Mouse (Mus musculus): ENCODE data around the gene Ephb1. TPM values are rescaled to one million over a fixed set of nuclear protein-coding genes. Genes with fewer than 3 reads are reported as not detected.

Gene Ephb1
- polyA plus RNA-seq, 1 experiment: not detected

DNA sequence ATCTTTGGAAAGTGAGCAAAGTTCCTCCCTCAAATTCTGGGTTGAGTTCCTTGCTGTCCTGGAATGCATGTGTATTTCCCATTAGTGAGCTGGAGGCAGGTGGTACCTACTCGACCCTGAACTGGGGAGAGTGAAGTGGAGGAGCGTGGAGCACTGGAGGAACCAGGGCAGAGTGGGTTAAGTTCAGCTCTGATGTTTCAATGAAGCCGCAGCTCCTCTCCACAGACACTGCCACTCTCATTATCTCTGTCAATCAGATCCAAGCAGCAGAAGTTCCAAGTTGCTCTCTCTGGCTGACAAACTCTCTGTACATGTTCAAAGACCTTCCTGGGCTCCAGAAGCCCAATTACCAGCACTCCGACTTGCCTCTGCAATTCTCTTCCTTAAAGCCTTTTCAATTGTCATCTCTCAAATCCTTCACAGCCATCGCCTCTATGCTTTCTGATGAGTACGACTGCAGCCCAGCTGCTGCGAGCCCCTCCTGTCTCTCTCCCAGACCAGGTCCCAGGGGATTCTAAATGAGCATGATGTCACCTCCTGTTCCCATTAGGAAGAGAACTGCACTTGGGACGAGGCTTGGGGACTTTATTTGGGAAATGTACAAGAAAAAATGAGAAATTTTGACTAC lies 420.4 kb downstream of the Ephb1 start:
- Histone ChIP-seq H3K4me3 (ENCODE audit: insufficient read depth, low read length) (no peak overlapping the region), H3K4me1 (ENCODE audit: control insufficient read depth, insufficient read depth, low read length) (no peaks in the 10 kb centered on the region)
- no peak for TF ChIP-seq POLR2A (IDR thresholded peaks at IDR 0.05; ENCODE audit: borderline replicate concordance, low read depth, low read length)
- TF ChIP-seq CTCF (IDR thresholded peaks at IDR 0.05; ENCODE audit: low read depth, low read length): no peak

DNA sequence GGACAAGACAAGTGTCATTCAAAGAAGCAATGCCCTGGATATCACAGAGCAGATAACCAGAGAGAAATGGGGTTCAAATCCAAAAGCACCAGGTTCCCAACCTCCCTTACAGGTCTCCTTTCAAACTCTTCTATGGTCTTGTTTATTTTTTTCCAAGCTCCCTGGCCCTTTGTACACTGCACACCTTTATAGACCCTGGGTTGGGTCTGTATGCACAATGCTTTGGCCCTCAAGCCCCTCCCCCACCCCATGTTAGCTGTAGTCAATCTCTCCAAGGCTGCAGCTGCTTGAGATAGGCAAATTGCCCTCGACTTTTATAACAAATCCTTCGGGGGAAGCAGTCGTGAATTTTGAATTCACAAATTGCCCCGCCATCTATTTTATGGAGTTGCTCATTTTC lies 429.7 kb downstream of the Ephb1 start:
- no peak overlapping the region for H3K27ac ChIP-seq (ENCODE audit: insufficient read depth, low read depth, low read length)
- no peaks in the 10 kb centered on the region for H3K4me1 ChIP-seq (ENCODE audit: control insufficient read depth, insufficient read depth, low read length)
- no peak for TF ChIP-seq CTCF (IDR thresholded peaks at IDR 0.05; ENCODE audit: low read depth, low read length)
- no peak for TF ChIP-seq POLR2A (IDR thresholded peaks at IDR 0.05; ENCODE audit: borderline replicate concordance, low read depth, low read length)
- no peak overlapping the region for H3K4me3 ChIP-seq (ENCODE audit: insufficient read depth, low read length)

More for the DNA sequence above, 420.4 kb downstream of the Ephb1 start:
- no peak overlapping the region for H3K27ac ChIP-seq (ENCODE audit: insufficient read depth, low read depth, low read length)

DNA sequence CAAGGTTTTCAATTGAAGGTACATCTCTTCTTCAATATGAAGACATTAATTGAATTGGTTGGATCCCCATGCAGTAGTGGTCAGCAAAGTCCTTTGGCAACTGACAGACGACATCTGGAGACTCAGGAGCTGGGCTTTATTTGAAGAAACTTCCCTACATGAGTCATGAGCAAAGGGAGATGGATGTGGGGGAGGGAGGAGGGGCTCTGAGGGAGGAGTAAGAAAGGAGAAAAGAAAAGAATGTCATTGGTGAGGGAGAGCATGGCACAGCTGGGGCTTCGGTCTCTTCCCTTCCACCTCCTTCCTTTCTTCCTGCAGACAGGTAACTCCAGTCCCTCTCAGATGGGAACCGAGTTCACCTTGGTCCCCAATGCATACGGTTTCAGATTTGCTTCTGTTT lies 431.6 kb downstream of the Ephb1 start:
- Histone ChIP-seq H3K4me3 (ENCODE audit: insufficient read depth, low read length) (no peak overlapping the region), H3K4me1 (ENCODE audit: control insufficient read depth, insufficient read depth, low read length) (no peaks in the 10 kb centered on the region), H3K27ac (ENCODE audit: insufficient read depth, low read depth, low read length) (no peak overlapping the region)
- no peak for TF ChIP-seq CTCF (IDR thresholded peaks at IDR 0.05; ENCODE audit: low read depth, low read length)
- no peak for TF ChIP-seq POLR2A (IDR thresholded peaks at IDR 0.05; ENCODE audit: borderline replicate concordance, low read depth, low read length)

DNA sequence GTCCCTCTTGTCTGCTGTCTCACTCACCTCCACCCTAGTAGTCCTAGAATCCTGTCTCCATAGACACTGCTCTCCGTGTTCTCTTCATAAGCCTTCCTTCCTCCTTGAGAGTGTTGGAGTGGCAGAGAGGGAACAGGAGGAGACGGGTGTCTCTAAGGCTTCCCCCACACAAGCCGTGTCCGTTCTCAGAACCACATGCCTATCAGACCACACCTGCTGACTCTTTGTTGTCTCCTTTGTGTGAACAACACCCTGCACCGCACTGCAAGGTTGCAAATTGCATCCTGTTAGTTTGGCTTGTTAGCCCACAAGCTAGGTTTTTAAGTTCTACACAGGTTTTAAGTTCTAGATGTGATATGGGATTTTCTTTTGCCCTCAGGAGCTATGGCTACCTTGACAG lies 435.2 kb downstream of the Ephb1 start:
- Histone ChIP-seq H3K4me3 (ENCODE audit: insufficient read depth, low read length) (no peak overlapping the region), H3K27ac (ENCODE audit: insufficient read depth, low read depth, low read length) (no peak overlapping the region)
- TF ChIP-seq CTCF (IDR thresholded peaks at IDR 0.05; ENCODE audit: low read depth, low read length): no peak
- no peak for TF ChIP-seq POLR2A (IDR thresholded peaks at IDR 0.05; ENCODE audit: borderline replicate concordance, low read depth, low read length)

DNA sequence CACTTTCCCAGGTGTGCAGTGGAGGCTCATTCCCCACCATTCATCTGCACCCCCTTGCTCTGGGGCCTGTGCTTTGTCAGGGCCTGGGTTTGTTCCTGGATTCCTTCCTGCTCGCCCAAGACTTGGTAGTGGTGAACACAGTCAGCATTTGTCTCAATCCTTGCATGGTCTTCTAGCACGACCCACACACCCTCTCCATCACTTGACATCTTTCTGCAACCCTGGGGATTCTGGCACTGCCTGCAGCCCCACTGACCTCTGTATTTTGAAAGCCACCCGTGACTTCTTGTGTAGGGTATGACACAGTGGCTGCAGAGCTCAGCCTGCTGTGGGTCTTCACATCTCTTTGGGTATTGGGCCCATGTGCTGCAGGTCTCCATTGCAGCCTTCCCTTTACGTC lies 435.7 kb downstream of the Ephb1 start:
- Histone ChIP-seq H3K27ac (ENCODE audit: insufficient read depth, low read depth, low read length) (no peak overlapping the region), H3K4me3 (ENCODE audit: insufficient read depth, low read length) (no peak overlapping the region), H3K4me1 (ENCODE audit: control insufficient read depth, insufficient read depth, low read length) (no peaks in the 10 kb centered on the region)
- TF ChIP-seq CTCF (IDR thresholded peaks at IDR 0.05; ENCODE audit: low read depth, low read length): no peak
- TF ChIP-seq POLR2A (IDR thresholded peaks at IDR 0.05; ENCODE audit: borderline replicate concordance, low read depth, low read length): no peak

More for the DNA sequence above, 435.2 kb downstream of the Ephb1 start:
- H3K4me1 ChIP-seq (ENCODE audit: control insufficient read depth, insufficient read depth, low read length): no peaks in the 10 kb centered on the region

DNA sequence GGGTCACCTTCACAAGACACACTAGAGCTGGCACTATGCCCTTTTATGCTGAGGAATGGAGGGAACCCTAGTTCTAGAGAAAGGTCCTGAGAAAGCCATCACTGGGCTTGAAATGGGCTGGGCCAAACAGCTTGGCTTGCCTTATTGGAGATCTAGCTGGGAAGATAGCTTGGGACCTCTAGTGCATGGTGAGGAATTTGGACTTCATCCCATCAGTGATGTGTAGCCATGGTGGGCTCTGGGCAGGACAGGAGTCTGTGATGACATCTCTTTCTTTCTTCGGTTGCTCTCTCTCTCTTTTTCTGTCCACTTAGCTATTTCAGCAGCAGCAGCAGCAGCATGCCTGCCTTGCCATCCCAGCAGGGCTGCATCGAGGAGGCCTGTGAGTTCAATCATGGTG lies 439.4 kb downstream of the Ephb1 start:
- Histone ChIP-seq H3K27ac (ENCODE audit: insufficient read depth, low read depth, low read length) (no peak overlapping the region), H3K4me1 (ENCODE audit: control insufficient read depth, insufficient read depth, low read length) (no peaks in the 10 kb centered on the region), H3K4me3 (ENCODE audit: insufficient read depth, low read length) (no peak overlapping the region)
- TF ChIP-seq POLR2A (IDR thresholded peaks at IDR 0.05; ENCODE audit: borderline replicate concordance, low read depth, low read length) (no peak), CTCF (IDR thresholded peaks at IDR 0.05; ENCODE audit: low read depth, low read length) (no peak)

DNA sequence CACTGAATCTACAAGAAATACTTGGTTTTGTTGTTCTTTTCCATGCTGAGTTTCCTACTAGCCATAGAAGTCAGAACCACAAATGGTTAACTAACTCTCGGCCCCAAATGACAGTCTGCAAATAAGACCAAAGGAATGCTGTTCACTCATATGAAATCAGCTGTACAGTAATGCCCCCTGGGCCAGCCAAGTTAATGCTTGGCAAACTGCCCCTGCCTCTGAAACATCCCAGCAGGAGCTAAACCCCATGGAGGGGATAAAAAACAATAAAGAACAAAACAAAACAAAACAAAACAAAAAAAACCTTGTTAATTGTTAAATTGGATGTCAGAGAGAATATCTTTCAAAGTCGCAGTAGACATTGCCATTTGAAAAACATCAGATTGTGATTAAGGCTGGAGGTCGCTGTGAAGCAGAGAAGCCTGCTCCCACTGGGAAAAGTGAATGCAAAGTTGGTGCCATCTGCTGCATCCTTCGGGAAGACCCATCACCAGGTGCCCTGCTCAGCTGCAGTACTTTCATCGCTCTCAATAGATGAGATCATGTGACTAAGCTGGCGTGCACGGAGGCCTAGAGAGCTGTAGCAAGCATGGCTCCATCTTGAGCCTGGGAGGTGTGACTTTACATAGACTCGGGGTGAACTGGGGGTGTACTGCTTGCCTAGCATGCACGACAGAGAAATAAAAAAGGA lies 443.2 kb downstream of the Ephb1 start:
- Histone ChIP-seq H3K4me1 (ENCODE audit: control insufficient read depth, insufficient read depth, low read length) (no peaks in the 10 kb centered on the region), H3K4me3 (ENCODE audit: insufficient read depth, low read length) (no peak overlapping the region), H3K27ac (ENCODE audit: insufficient read depth, low read depth, low read length) (no peak overlapping the region)
- TF ChIP-seq POLR2A (IDR thresholded peaks at IDR 0.05; ENCODE audit: borderline replicate concordance, low read depth, low read length) (no peak), CTCF (IDR thresholded peaks at IDR 0.05; ENCODE audit: low read depth, low read length) (no peak)

DNA sequence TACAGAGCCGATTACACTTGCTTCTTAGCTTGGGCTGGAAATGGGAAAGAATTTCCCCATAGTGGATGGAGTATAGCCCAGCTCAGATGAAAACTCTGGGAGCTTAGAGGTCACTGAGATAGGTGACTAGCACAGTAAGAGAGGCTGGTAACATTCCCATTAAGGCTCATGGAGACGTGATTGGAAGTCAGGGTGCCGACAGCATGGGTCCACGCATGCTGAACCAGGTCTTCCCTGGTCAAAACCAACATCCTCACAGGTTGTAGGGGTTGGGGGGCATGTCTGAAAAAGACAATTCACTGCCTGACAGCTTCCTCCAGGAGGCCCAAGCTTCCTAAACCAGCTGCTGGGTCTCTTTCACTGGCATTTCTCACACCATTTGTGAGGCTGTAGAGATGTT lies 445.0 kb downstream of the Ephb1 start:
- TF ChIP-seq POLR2A (IDR thresholded peaks at IDR 0.05; ENCODE audit: borderline replicate concordance, low read depth, low read length): no peak
- TF ChIP-seq CTCF (IDR thresholded peaks at IDR 0.05; ENCODE audit: low read depth, low read length): no peak
- H3K4me1 ChIP-seq (ENCODE audit: control insufficient read depth, insufficient read depth, low read length): no peaks in the 10 kb centered on the region
- H3K27ac ChIP-seq (ENCODE audit: insufficient read depth, low read depth, low read length): no peak overlapping the region
- no peak overlapping the region for H3K4me3 ChIP-seq (ENCODE audit: insufficient read depth, low read length)

DNA sequence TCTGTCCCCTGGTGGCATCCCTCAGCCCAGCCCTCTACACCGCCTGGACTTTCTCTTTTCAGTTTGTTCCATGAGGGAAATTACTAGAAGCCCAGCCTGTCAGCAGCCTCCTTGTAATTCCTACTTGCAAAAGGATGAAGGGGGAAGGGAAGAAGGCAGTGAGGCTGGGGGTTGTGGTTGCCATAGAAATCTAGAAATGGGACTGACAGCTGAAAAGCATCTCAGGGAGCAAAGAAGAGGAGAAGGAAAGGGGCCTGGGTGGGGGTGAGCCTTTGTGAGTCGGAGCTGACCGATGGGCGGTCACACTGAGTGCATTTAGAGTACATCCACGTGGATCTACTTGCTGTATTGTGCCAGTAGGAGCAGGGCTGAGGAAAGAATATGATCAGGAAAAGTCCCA lies 445.6 kb downstream of the Ephb1 start:
- TF ChIP-seq POLR2A (IDR thresholded peaks at IDR 0.05; ENCODE audit: borderline replicate concordance, low read depth, low read length): no peak
- no peak for TF ChIP-seq CTCF (IDR thresholded peaks at IDR 0.05; ENCODE audit: low read depth, low read length)
- no peaks in the 10 kb centered on the region for H3K4me1 ChIP-seq (ENCODE audit: control insufficient read depth, insufficient read depth, low read length)
- no peak overlapping the region for H3K27ac ChIP-seq (ENCODE audit: insufficient read depth, low read depth, low read length)
- H3K4me3 ChIP-seq (ENCODE audit: insufficient read depth, low read length): no peak overlapping the region

DNA sequence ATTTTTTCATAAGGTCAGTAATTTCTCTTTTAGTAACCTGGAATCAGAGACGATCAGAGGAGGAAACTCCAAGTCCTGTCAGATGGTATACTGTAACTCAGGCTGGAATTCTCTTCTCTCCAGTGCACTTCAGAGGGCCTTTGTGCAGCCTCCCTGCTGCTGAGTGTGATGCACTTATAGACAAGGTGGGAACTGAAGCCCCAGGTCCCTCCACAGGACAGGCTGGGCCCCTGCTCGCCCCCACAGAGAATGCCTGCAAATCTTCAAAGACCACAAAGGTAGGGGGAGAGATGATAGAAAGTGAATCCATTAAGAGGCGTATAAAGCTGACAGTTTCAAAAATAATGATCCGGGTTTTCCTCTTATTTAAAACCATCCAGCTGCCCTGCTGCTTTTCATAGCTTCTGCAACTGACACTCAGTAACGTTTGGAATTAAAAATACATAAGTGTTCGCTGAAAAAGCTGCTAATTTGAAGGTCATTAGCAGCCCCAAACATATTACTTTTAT lies 446.7 kb downstream of the Ephb1 start:
- TF ChIP-seq POLR2A (IDR thresholded peaks at IDR 0.05; ENCODE audit: borderline replicate concordance, low read depth, low read length) (no peak), CTCF (IDR thresholded peaks at IDR 0.05; ENCODE audit: low read depth, low read length) (no peak)
- no peaks in the 10 kb centered on the region for H3K4me1 ChIP-seq (ENCODE audit: control insufficient read depth, insufficient read depth, low read length)
- no peak overlapping the region for H3K27ac ChIP-seq (ENCODE audit: insufficient read depth, low read depth, low read length)
- H3K4me3 ChIP-seq (ENCODE audit: insufficient read depth, low read length): no peak overlapping the region

Measured in bone marrow macrophage, adult 2 months (primary cell).